Mouse (Mus musculus) bone marrow macrophage, adult 2 months (primary cell): Measurements from ENCODE around the gene Prkar1b.

Experiments
- CTCF ChIP-seq: IDR thresholded peaks from 2 replicates; pipeline ENCODE4 v1.5.1; 2012; ENCODE audit warnings: low read depth, mild to moderate bottlenecking, low read length, moderate library complexity
- POLR2A ChIP-seq: IDR thresholded peaks from 2 replicates; pipeline ENCODE4 v1.6.1; 2012; ENCODE audit warnings: mild to moderate bottlenecking, low read depth, low read length, borderline replicate concordance

DNA sequence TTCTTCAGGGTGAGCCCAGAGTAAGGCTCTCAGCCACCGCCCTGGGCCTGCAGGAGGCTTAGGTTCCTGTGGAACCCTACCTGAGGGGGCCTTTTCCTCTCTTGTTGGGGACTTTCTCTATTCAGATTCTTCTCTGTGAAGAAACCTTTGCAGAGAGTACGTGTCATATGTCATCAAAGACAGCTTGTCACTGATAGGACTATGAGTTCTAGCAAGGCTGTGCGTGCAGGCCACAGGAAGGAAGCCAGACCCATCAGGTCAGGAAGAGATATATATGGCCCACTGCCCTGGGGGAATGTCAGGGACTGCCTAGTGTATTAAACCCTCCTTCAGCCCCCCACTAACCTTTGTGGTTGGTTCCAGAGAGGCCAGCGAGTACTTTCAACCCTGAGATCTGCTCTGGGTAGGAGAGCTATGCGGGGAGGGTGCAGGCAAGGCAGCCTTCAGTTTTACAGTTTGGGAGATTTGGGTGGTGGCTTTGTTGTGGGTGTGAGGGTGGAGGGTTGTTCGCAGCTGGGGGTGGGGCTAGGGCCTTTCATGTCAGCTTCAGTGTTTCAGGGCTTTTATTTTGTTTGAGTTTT, 17.1 kb upstream of the Prkar1b start:
- TF ChIP-seq CTCF: no peak
- TF ChIP-seq POLR2A: no peak
